Mouse (Mus musculus) telencephalon, adult 2 months (tissue): Measurements from ENCODE around the gene 2010111I01Rik.

Experiments used
- DNase-seq: peaks from one replicate; pipeline ENCODE4 v3.0.0-alpha.2; 2011; ENCODE audit warnings: low read depth, low spot score

2010111I01Rik gene

DNA sequence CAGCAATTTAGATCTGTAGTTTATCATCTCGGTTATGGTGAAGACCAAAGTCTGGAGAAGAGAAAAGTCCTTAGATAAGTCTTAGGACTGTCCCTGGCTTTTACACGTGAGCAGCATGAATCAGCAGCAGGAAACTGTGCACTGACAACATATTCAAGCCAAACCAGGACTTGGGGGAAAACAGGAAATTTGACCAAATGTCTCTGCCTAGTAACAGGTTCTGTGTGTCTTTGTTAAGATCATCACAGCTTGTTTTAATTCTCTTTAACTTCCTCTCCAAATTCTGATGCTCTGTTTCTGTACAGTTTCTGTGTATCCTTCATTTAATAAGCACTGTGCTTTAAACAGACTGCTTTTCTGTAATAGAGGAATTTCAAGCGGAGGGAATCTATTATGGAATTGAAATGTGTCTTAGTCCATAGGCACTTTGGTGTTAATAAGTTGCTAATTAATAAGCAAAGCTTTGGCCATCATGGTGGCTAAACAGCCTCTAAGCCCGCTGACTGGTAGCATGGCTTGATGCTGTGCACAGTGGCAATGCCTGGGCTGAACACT lies 147.4 kb downstream of the 2010111I01Rik start:
- DNase-seq, result no peak

DNA sequence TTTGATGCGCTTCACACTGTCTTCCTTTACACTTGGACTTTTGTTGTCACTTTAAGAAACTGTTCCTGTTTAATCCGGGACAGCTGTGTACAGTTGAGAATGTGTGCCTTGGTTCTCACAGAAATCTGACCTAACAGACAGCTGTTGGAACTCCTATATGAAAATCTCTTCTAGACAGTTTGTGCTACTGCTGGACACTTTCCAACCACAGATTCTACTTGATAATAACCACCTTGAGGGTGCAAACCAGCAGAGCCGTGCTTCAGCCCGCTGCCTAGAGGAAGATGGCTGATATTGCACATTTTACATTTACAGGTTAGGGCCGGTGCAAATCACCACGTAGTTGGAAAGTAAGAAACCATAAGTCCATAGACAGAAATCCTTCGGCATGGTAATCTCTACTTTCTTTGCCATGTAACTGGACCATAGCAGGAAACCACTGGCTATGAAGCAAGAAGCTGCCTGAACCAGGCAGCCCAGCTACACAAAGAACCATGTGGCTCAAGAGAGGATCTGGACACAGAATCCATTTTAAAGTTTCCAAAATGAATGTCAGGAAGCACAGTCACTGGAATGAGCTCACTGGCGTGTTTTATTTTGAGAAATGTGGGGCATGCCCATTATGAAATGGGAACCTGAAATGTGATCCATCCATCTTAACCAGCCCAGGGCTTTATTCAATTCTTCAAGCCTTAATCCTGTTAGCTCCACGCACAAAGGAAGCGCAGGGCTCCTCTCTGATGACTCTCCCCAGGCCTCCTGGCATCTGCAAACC lies 148.1 kb downstream of the 2010111I01Rik start:
- no peak for DNase-seq

DNA sequence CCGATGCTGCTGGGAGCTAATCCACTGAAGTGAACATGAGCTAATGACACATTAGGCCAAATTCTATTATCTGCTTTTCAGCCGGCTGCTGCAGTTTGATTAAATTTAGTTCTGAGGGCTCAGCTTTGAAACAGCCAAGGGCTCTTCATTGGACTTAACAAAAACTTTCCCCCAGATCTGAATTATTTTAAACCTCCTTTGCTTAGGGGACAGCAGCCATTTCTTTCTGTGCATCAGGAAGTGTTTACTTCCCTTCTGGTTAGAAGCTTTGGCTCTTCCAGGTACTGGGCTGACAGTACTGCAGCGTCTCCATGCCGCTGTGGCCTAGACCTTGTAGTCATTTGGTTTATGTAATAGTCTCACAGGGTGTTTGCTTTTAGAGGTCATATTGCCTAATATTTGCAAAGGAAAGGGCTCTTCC lies 149.2 kb downstream of the 2010111I01Rik start:
- DNase-seq, result no peak

DNA sequence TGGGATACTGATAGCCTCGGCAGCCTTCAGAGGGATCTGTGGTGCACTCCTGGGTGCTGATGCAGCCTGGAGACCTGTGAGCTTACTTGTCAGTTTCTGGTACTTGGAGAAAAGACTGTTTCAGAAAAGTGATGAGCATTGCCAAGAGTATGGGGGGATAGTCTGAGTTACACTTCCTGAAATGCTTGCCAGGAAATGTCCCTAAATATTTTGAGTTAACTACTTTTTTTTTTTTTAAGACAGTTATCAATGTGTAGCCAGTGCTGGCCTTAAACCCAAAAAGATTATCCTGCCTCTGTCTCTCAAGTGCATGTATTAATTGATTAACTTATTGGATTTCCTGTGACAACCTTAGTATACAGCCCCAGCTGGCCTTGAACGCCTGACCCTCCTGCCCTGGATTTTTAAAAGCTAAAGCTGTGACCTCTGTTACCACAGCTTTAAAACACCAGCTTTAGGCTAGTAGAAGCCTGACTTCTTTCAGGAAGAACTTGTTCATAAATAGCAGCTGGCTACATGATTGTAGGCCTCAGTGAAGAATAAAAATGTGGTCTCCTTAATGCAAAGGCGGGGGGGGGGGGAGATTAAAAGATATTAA lies 150.6 kb downstream of the 2010111I01Rik start:
- no peak for DNase-seq

DNA sequence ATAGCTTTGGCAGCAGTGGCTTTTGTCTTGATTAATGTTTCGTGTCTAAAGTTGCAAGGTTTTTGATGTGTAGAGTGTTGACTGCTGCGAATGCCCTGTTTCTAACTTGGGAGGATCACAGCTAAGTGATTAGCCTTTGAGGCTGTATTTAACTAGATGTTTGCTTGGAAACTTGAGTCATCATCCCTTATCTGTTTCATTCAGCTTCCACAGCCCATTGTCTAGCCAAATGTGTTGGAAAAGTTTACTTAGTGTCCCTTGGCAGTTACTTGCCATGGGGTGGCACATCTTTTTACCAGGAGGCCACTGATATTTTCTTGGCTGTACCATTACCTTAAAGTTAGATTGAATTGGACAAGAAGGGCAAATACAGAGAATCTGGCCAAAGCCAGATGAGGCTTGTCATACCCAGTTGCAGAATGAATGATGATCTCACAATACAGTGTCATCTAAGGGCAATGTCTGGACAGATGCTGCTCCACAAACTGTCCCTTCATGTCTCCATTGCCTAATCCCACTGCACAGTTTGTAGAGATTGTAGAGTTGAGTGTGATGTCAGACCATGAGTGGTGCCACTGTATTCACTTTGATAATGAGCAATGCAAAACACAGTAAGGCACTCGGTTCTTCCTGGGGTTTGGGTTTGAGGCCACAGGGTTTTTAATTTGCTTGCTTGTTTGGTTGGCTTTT lies 152.9 kb downstream of the 2010111I01Rik start:
- DNase-seq, result no peak

DNA sequence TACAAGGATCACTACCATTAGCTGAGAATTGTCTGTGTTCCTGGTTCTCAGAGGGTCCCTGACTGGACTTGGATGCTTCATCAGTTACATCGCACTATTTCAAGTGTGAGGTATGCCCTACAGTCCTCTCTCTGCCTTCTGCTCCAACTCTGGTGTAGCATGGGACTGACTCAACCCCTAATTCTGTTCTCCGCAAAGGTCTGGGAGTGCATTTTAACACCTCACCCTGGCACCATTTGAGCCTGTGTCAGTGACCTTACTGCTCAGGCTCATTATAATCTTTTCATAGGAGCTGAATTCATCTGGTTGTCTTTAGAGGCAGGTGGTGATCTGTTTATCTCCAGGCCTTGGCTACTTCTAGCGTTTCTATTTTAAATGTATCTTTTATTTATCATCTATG lies 154.0 kb downstream of the 2010111I01Rik start:
- no peak for DNase-seq

DNA sequence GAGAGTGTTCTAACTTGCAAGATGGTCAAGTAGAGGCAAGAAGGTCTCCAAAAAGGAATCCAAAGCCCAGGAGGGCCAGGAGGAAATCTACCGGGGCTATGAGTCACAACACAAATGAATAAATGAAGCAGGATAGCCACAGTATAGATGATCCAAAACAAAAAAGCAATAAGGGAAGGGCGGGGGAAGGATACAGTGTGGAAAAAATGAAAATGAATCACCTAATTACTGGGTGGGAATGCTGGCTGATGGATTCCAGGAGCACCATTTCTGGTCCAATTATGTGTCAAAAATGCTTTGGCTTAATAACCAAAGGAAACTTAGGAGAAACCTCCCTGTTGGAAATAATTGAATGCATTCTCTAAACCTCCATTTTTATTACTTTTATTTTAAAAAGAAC lies 155.6 kb downstream of the 2010111I01Rik start:
- no peak for DNase-seq

DNA sequence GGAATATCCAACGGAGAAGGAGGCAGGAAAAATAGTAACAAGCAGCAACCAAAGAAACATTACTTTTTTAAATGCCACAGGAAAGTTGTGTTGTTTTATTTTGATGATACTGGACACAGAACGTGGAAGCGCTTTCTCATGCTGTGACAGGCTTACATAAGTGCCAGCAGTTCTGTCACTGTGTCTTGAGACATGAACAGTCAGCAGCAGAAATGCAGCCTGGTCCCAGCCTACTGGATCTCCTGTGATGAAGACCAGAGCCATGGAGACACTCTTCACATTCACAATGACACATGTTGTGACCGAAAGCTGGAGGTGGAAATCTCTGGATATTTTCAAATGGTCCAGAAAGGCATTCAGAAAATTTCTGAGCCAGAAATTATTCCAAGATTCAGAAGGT lies 157.1 kb downstream of the 2010111I01Rik start:
- no peak for DNase-seq

DNA sequence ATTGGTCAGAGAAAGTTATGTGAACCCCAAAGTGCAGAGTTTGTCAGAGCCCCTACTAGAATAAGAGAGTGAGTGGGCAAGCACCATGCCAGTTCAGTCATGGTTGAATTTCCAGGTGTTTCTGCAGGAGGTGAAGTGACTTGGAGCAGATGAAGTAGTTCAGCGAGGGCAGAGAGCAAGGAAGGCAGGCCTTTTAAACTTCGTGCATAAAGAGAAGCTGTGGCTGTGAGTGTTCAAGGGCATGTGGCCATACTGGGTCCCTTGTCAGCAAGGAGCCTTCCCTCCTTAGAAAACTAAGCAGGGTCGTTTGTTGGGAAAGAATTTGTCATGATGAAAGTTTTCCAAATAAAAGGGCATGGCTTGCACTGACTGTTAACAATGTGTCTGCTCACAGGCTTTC lies 161.5 kb downstream of the 2010111I01Rik start:
- no peak for DNase-seq

DNA sequence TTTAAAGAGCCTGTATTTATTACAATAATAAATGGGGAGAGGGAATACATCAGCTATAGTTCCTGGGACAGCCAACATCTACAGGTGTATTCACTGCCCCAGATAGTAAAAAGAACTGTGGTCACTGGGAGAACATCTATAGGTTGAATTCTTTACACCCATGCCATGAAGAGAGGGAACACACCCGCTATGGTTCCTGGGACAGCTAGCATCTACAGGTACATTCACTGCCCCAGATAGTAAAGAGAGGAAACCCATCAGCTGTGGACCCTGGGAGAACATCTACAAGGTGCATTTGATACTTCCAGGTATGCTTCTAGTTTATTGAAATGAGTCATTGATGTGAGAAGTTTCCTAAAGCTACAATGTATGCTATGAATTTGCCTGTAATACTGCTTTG lies 162.8 kb downstream of the 2010111I01Rik start:
- no peak for DNase-seq

DNA sequence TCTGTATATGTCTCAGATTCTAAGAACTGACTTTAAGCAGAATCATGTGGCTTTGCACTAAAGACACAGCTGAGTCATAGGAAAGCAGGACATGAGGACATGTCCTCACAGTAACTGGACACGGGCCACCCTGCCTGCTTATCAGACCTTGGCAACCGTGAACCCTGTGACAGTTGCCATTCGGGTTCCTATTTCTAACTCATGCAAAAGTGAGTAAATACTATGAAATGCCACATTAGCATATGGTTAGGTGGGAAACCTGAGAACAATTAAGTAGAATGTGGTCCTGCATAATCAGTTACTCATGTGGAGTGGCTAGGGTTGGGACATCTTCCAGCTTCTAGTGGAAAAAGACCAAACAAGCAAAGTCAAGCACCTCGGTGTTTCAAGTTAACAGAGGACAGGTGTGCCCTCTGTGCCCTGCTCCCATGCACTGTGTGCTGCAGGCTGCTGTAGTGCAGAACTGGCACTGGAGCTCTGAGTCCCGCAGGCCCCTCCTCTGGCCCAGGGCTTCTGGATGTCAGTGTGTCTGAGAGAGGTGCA lies 170.3 kb downstream of the 2010111I01Rik start:
- DNase-seq, result no peak

DNA sequence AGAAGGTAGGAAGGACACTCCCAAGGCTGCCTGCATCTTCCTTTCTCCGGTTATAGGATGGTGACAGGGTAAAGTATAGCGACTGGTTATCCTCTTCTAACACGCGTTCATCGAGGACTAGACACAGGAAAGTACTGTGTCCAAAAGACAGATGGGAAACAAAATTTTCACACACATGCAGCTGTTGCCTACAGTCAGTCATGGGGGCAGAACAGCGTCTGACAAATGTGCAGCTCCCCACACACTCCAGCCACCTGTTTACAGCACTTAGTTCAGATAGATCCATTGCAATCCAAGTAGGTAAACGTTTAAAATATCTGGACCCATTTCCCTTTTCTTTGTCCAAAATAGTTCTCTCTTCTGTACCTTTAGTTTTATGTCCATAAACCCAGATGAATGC lies 171.3 kb downstream of the 2010111I01Rik start:
- no peak for DNase-seq

DNA sequence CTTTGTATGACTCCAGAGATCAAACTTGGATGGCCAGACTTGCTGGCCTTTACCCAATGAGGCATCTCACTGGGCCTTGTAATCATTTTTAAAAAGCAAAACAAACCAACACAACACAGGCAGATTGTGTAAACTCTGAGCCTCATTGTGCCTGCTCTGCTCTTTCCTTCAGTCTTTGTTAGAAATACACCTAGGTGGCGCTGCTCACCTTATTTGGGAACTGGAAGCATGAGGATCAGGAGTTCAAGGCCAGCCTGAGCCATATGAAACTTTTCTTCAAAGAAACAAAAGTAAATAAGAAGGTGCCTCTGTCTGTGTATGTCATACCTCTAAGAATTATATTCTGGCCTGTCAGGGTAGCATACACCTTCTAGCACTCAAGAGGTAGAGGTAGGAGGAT lies 172.1 kb downstream of the 2010111I01Rik start:
- no peak for DNase-seq

DNA sequence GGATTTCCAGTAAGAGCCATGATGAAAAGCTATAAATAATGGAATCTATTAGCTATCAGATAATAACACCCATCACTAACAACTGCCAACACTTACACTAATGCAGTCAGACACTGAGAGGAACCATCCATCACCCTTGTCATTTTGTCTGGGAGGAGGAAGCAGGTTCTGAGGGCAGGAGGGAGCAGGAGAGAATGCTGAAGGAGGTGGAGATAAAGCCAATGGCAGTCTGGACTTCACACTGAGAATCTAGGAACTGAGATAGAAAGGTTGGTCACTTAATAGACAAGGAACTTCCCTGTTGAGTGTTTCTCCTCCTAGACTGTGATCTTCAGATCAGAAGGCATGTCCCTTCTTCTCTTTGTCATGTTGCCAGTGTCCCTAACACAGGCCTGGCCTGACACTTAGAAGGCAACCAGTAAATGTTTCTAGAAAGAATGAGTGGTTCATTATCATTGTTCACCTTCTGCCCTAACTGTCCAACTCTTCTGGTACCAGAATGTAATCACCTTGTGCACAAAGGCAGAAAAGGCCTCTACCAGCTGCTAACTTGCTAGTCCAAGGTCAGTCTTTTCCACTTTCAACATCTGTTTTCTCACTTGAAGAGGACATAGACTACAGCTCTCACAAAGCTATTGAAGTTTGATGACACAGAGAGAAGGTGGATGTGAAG lies 173.8 kb downstream of the 2010111I01Rik start:
- no peak for DNase-seq

DNA sequence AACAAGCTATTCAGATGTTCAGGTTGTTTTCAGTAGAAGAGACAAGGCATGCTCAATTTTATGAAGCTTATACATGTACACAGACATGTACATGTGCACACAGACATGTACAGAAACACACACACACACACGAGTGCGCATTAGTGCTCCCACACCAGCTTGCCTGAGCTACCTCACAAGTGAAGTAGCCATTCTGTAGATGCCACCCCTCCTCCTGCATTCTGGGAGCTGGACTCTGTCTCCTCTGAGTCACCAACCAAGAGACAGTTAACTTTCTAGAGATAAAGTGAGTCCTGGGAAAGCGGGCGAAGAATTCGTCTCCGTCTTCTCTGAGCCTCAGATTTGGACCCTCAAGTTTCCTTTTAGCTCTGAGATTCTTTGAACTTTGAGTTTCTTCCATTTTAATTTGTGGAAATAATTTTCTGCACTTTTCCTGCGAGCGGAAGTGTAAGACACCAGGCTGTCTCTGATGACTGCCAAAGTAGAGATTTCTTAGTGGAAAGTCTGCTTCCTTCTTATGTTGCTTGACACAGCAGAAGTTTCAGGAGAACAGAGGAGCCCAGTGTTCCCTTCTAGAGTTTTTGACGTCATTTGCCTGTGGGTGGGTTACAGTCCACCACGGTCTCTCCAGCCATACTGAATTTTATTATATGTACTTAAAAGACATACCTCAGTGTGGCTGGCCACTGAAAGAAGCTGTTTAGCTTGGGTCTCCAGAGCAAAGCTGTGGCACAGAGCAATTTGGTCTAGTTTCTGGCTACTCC lies 175.0 kb downstream of the 2010111I01Rik start:
- DNase-seq, result no peak

DNA sequence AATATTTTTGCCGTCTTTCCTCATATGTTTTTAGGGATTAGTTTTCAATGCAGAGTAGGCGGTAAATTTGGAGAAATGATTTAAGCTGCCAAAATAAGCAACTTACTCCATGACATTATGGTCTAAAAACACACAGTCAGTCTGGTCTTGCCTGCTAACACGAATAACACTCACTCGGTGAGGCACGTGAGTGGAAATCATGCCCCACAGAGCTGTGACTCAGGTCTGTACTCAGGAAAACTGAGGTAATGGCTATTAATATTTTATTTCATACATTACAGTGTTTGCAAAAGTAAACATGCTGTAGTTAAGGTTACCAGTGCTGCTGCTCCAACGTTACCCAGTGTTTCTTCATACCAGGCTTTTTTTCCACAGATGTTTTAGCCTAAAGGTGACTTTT lies 176.1 kb downstream of the 2010111I01Rik start:
- no peak for DNase-seq

DNA sequence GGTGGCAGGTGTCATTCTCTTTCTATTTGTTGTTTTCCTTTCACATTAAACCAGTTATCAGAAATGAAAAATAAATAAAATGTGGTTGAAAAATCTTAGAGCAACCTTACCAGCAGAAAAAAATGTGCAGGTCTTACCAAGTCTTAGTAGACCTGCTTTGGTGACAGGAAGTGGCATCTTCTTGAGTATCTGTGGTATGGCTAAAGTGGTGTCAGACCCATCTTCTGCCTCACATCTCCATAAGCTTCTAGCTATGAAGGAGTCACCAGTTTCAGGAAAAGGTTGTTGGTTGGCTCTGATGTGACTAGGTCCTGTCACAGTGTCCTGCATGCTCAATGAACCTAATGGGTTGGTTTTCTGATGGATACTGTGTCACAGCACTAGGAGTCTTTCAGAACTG lies 176.6 kb downstream of the 2010111I01Rik start:
- DNase-seq, result no peak

DNA sequence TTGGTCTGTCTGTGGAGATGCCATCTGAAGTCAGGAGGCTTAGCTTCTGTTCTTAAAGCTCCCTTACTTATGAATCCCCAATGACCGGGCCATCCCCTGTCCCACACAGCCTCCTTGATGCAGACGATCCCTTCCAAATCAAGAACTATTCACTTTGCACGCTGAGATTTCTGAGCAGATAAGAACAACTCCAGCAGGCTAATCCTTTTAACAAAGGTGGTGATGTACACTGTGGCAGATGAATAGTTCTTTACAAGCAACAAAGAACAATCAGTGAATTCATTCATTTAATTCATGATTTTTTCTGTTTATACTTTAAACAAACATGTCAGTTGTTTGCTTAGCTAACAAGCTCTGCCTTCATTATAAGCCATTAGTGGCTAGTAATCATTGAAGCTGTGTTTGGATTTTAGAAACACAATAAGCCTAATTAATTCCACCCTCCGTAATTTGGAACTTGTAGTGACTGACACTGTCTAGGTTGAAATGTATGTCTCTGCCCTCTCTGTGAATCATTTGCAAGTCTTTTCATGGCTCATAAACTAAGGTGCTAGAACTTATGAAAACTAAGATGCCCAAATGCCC lies 182.0 kb downstream of the 2010111I01Rik start:
- no peak for DNase-seq

DNA sequence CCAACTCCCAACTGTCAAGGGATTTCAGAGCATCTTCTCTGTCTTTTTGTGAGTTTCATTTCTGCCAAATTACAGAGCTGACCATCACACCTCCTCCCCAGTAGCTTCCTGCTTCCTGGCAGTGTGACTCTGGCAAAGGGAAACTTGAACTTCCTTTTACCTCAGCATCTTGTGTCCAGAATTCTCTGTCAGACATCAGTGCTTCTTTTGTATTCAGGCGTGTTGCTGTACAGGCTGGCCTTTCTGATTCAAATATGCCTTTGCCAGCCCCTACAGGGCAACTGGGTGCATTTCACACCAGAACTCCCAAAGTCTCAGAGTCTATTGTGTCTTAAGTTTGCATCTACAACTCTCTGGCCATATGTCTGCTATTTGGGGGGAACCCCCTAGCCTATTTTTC lies 183.5 kb downstream of the 2010111I01Rik start:
- no peak for DNase-seq

DNA sequence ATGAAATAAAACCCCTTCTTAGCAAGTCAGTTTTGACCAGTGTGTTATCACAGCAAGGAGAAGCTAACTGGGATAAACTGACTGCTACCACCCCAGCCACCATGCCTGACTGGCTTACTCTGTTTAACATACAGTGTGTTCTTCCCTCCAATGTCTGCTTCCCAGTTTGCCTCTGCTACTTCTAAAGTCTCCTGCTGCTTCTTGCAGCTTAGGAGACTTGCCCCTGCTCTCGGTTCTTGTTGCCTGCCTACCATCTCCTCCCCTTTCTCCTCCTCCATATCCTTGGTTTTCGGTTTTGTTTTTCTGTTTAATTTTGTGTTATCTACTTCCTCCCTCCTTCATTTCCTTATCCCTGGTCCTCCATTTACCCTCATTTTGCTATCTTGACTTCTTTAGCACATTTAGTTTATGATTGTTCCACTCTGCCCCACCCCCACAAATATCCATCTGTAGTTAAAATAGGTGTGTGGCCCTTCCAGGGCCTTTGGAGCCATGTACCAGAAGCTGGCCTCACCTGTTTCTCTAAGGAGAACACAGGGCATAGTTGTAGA lies 185.9 kb downstream of the 2010111I01Rik start:
- DNase-seq, result no peak
